In the genomic region with DNA sequence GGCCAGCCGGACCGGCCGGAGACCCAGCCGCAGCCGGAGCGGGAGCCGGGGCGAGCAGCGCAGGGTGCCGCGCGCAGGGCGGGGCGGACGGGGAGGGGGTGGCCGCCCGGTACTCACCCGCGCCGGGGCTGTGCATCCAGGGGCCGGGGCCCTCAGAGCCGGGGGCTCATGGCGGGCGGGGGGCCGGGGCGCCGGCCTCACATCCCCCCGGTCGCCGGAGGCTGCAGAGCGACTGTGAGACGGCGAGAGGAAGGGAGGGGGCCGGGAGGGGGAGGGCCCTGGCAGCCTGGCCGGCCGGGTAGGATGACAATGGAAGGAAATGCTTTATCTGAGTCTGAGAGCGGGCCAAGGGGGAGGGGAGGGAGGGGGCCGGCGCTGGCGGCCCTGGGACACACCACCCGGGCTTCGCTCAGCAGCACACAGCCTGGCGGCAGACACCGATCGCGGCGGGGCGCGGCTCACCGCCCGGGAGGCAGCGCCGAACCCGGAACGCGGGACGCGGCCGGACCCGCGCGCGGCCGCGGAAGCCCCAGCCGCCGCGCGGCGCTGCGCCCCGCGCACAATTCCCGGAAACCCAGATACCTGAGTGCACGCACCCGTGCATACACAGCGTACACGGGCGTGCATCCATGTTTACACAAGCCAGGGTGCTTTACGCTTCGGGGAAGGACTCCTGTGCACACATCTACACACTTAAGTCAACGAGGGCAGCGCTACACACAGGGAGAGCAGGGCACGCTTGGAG, we compare ENCODE assay signal across 8 mouse cellular contexts. TPM values are rescaled to one million over a fixed set of nuclear protein-coding genes. Genes with fewer than 3 reads are reported as not detected.
A peak's percentile ranks its signal among the peaks of the same experiment; 100 is the strongest.
DNase-seq lines count a peak whose midpoint lies in the region; ATAC-seq and TF ChIP-seq lines count a peak whose summit lies in the region.

No protein-coding gene starts in this region.

- TF ChIP-seq CTCF in G1E (IDR thresholded peaks at IDR 0.05; ENCODE audit: low read depth, low read length), result no peak
- no peak for TF ChIP-seq CTCF in bone marrow macrophage, adult 2 months (IDR thresholded peaks at IDR 0.05; ENCODE audit: low read depth, low read length)

- WGBS in macrophage (ENCODE audit: missing documents), result under 1% methylated on average over 46 of the region's 84 CpGs

- H3K27me3 ChIP-seq in G1E (ENCODE audit: insufficient read depth, low read length), result no peaks in the 10 kb centered on the region

- DNase-seq in G1E (ENCODE audit: low spot score), result peak; percentile 74
- peak; percentile 78 to 86 for DNase-seq in heart, postnatal 14 days
- peak; percentile 71 to 80 for DNase-seq in kidney, postnatal 36 days
- peak; percentile 71 for DNase-seq in right cerebral cortex, postnatal 4 days
- no peak for DNase-seq in frontal cortex, postnatal 25 days (ENCODE audit: low spot score in 2 of 2)

- peaks cover 2% of the 10 kb centered on the region for H3K9me3 ChIP-seq in G1E (replicated peaks)

- no peaks in the 10 kb centered on the region for H3K79me2 ChIP-seq in macrophage (ENCODE audit: inconsistent target)

- ATAC-seq in G1E (ENCODE audit: extremely low read depth, insufficient number of reproducible peaks, low FRiP score, poor library complexity, severe bottlenecking), result 0 out of 2 replicates have a peak, but pooled peaks have one; percentile 24
- 0 out of 2 replicates have a peak, but pooled peaks have one; percentile 47 for ATAC-seq in erythroblast, adult 5-6 weeks (replicated peaks; ENCODE audit: low FRiP score, poor library complexity, severe bottlenecking)

- no peak for TF ChIP-seq POLR2A in bone marrow macrophage, adult 2 months (IDR thresholded peaks at IDR 0.05; ENCODE audit: borderline replicate concordance, low read depth, low read length)

- intact Hi-C loops in heart, postnatal 14 days (cut with DNase I), result no loop called here

- peaks cover 81% of the 10 kb centered on the region for H3K4me1 ChIP-seq in G1E (ENCODE audit: insufficient read depth, low read depth, low read length)
- H3K4me1 ChIP-seq in bone marrow macrophage, adult 2 months (ENCODE audit: control insufficient read depth, insufficient read depth, low read length), result peaks cover 14% of the 10 kb centered on the region

- H3K36me3 ChIP-seq in G1E (replicated peaks) (peaks cover 96% of the 10 kb centered on the region), macrophage (ENCODE audit: inconsistent target) (no peaks in the 10 kb centered on the region)

- no peak overlapping the region for H3K27ac ChIP-seq in bone marrow macrophage, adult 2 months (ENCODE audit: insufficient read depth, low read depth, low read length)
- no peak overlapping the region for H3K27ac ChIP-seq in macrophage

- peak overlapping the region; percentile 73 for H3K4me3 ChIP-seq in G1E (ENCODE audit: low read depth, low read length)
- peak overlapping the region; percentile 57 for H3K4me3 ChIP-seq in bone marrow macrophage, adult 2 months (ENCODE audit: insufficient read depth, low read length)
- peak overlapping the region; percentile 29 for H3K4me3 ChIP-seq in macrophage (ENCODE audit: inconsistent target)

RNA-seq across cellular contexts. Expression of gene Hdac7, which starts 12.9 kb away (rescaled TPM):
- 20.4 and 21.1 TPM in 2 replicates for total RNA-seq in G1E (2014; fragmentation: Nextera tagmentation)
- total RNA-seq in G1E (2017), result 3.0 and 3.9 TPM in 2 replicates
- 117 and 164 TPM in 2 replicates for polyA plus RNA-seq in G1E (2012)
- 14.8 and 16.0 TPM in 2 replicates for polyA plus RNA-seq in bone marrow macrophage, adult 2 months (2012; ENCODE audit: insufficient read depth, insufficient read length, missing spikeins)
- 3.5 and 7.7 TPM in 2 replicates for total RNA-seq in erythroblast, adult 5-6 weeks (2015; ENCODE audit: low replicate concordance)
- total RNA-seq in erythroblast, adult 5-6 weeks (2017; ENCODE audit: low replicate concordance), result 1.1 and 3.8 TPM in 2 replicates
- 10 to 100 TPM; 45.9 to 52.5 TPM for total RNA-seq in heart, postnatal 14 days (2021)
- total RNA-seq in macrophage (2018; cell fraction: chromatin; rRNA removed), result 10 to 100 TPM in 16 of 26 experiments, 1 to 10 TPM in 10; 2.5 to 27.8 (median 11.4) TPM
- 1 to 10 TPM; 1.5 to 6.3 (median 3.5) TPM for total RNA-seq in macrophage (2018; cell fraction: cytosol; rRNA removed)
- 10 to 100 TPM in 3 of 26 experiments, 1 to 10 TPM in 23; 2.6 to 12.8 (median 6.3) TPM for total RNA-seq in macrophage (2018; cell fraction: nucleus; rRNA removed)
- polyA plus RNA-seq in macrophage (2018), result 2.1 to 3.4 TPM (median 2.6 TPM) in 3 replicates

RNA-seq across cellular contexts. Expression of gene Slc48a1, which starts 53.1 kb away (rescaled TPM):
- total RNA-seq in G1E (2014; fragmentation: Nextera tagmentation) (210 and 256 TPM in 2 replicates), G1E (2017) (108 and 116 TPM in 2 replicates)
- polyA plus RNA-seq in G1E (2012) (113 and 125 TPM in 2 replicates), macrophage (2018) (221 to 258 TPM (median 233 TPM) in 3 replicates)
- 261 and 265 TPM in 2 replicates for polyA plus RNA-seq in bone marrow macrophage, adult 2 months (2012; ENCODE audit: insufficient read depth, insufficient read length, missing spikeins)
- 187 and 225 TPM in 2 replicates for total RNA-seq in erythroblast, adult 5-6 weeks (2015; ENCODE audit: low replicate concordance)
- 172 and 185 TPM in 2 replicates for total RNA-seq in erythroblast, adult 5-6 weeks (2017; ENCODE audit: low replicate concordance)
- 10 to 100 TPM; 78.3 to 78.9 TPM for total RNA-seq in heart, postnatal 14 days (2021)
- total RNA-seq in macrophage (2018; cell fraction: chromatin; rRNA removed), result 10 to 100 TPM in 23 of 26 experiments, 1 to 10 TPM in 3; 5.9 to 65.0 (median 26.1) TPM
- 100 to 1,000 TPM; 109 to 241 (median 184) TPM for total RNA-seq in macrophage (2018; cell fraction: cytosol; rRNA removed)
- 100 to 1,000 TPM in 5 of 26 experiments, 10 to 100 TPM in 21; 24.4 to 186 (median 60.9) TPM for total RNA-seq in macrophage (2018; cell fraction: nucleus; rRNA removed)

Comparison
In these comparisons a context has a peak if more than half of its experiments do, and no peak if none do; other contexts are left out.
1. DNase-seq: peak in G1E (single experiment), heart, postnatal 14 days (2 of 2), kidney, postnatal 36 days (2 of 2) and right cerebral cortex, postnatal 4 days (single experiment); none in frontal cortex, postnatal 25 days (0 of 2).
2. Peak in every context shown above with its lines, with median percentiles within 50 percentile points of each other: H3K4me3 ChIP-seq.